26 mouse cellular contexts compared by ENCODE assay signal in the genomic region with DNA sequence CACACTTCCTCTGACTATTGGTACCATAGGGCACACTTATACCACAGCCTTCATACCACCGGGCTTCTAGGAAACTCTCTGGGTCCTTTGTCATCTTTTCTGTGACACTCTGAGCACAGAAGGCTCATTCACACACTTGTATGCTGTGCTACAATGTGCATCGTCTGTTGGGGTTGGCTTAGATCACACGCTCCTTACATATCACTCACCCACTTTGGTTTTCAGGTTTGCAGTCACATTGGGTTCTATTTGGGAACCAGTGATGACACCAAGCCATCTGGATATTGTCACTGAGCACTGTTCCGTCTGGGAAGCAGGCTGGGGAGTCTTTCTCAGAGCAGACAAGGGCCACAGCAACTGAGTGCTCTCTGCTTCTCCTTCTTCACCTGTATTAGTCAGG.
A peak's percentile ranks its signal among the peaks of the same experiment; 100 is the strongest.
DNase-seq lines count a peak whose midpoint lies in the region; ATAC-seq and TF ChIP-seq lines count a peak whose summit lies in the region.
"Had no signal": no experiment of that assay in that cellular context is flagged by ENCODE, and none has a peak within 500 bp of the region (broad histone marks: within the 10 kb centered on the region; RNA-seq: fewer than 3 reads in every experiment).

No protein-coding gene starts in this region.

- TF ChIP-seq CTCF in forebrain, postnatal 0 days (IDR thresholded peaks at IDR 0.05; ENCODE audit: low read depth): no peak

- no peak overlapping the region for H3K27ac ChIP-seq in forebrain, postnatal 0 days (ENCODE audit: low read depth, low read length)
- H3K27ac ChIP-seq in forebrain, embryonic 14.5 days (ENCODE audit: low read depth, low read length): no peak overlapping the region
- H3K27ac ChIP-seq: embryonic facial prominence, embryonic 10.5 days; embryonic facial prominence, embryonic 12.5 days; forebrain, embryonic 13.5 days had no signal

- H3K9me3 ChIP-seq in forebrain, postnatal 0 days (ENCODE audit: low read length): no peaks in the 10 kb centered on the region
- H3K9me3 ChIP-seq in forebrain, embryonic 14.5 days (replicated peaks; ENCODE audit: control insufficient read depth, low read length): no peaks in the 10 kb centered on the region
- peaks cover 4% of the 10 kb centered on the region; the same call in 1 of the 2 replicates for H3K9me3 ChIP-seq in megakaryocyte, embryonic 14.5 days
- H3K9me3 ChIP-seq: embryonic facial prominence, embryonic 10.5 days; embryonic facial prominence, embryonic 12.5 days had no signal

- DNase-seq in forebrain, postnatal 0 days: no peak
- DNase-seq in forebrain, embryonic 14.5 days (ENCODE audit: low spot score): no peak
- peak; percentile 5 to 41 for DNase-seq in frontal cortex, adult 2 months (ENCODE audit: extremely low spot score in 1 of 2, low spot score in 1 of 2)
- DNase-seq in frontal cortex, postnatal 10 days (ENCODE audit: low spot score in 2 of 2): no peak
- peak; percentile 66 for DNase-seq in brain, adult 2 months (ENCODE audit: low read depth, low spot score)
- DNase-seq in cerebellum, adult 9-11 months: no peak
- DNase-seq: adrenal gland, adult 8-10 months; adrenal gland, postnatal 14 days; adrenal gland, postnatal 36 days; B cell, adult 2 months; cerebellum, adult 11 months; cerebellum, adult 18-20 months; cerebellum, adult 8-10 months; cerebellum, postnatal 10 days; cerebellum, postnatal 25 days had no signal

- no peak overlapping the region for H3K4me3 ChIP-seq in forebrain, postnatal 0 days (ENCODE audit: low read depth, low read length)
- H3K4me3 ChIP-seq in forebrain, embryonic 14.5 days (ENCODE audit: low read depth, low read length): no peak overlapping the region
- peak overlapping the region; percentile 21 for H3K4me3 ChIP-seq in megakaryocyte, embryonic 14.5 days (replicated peaks)
- H3K4me3 ChIP-seq: embryonic facial prominence, embryonic 10.5 days; embryonic facial prominence, embryonic 12.5 days; forebrain, embryonic 13.5 days had no signal

- 0 out of 2 replicates have a peak, but pooled peaks have one; percentile 16 for ATAC-seq in forebrain, postnatal 0 days
- no peak for ATAC-seq in forebrain, embryonic 14.5 days
- no peak for ATAC-seq in megakaryocyte, adult 5-6 weeks (ENCODE audit: poor library complexity, severe bottlenecking)
- ATAC-seq: activated CD4-positive, CD25-positive, alpha-beta regulatory T cell, adult 4 months; CD4-positive, CD25-positive, alpha-beta regulatory T cell, adult 4 months; forebrain, embryonic 13.5 days; forebrain, embryonic 16.5 days; Patski had no signal

- no peaks in the 10 kb centered on the region for H3K36me3 ChIP-seq in forebrain, postnatal 0 days (ENCODE audit: insufficient read depth)
- no peaks in the 10 kb centered on the region for H3K36me3 ChIP-seq in forebrain, embryonic 14.5 days (ENCODE audit: control insufficient read depth, insufficient read depth, low read length)
- H3K36me3 ChIP-seq in megakaryocyte, embryonic 14.5 days (replicated peaks; ENCODE audit: low read length): peaks cover 24% of the 10 kb centered on the region
- H3K36me3 ChIP-seq: embryonic facial prominence, embryonic 10.5 days; embryonic facial prominence, embryonic 12.5 days; G1E had no signal

- H3K4me2 ChIP-seq in forebrain, postnatal 0 days (ENCODE audit: low read depth): no peak overlapping the region
- no peak overlapping the region for H3K4me2 ChIP-seq in forebrain, embryonic 14.5 days (ENCODE audit: low read length)
- H3K4me2 ChIP-seq: embryonic facial prominence, embryonic 12.5 days; forebrain, embryonic 13.5 days had no signal

- H3K27me3 ChIP-seq in forebrain, postnatal 0 days (ENCODE audit: insufficient read depth, low read length): no peaks in the 10 kb centered on the region
- no peaks in the 10 kb centered on the region for H3K27me3 ChIP-seq in forebrain, embryonic 14.5 days (replicated peaks; ENCODE audit: control insufficient read depth, insufficient read depth, low read length)
- H3K27me3 ChIP-seq in megakaryocyte, embryonic 14.5 days (replicated peaks): no peaks in the 10 kb centered on the region
- H3K27me3 ChIP-seq: CH12.LX; embryonic facial prominence, embryonic 12.5 days; forebrain, embryonic 13.5 days had no signal

- H3K9ac ChIP-seq in forebrain, postnatal 0 days: no peak overlapping the region
- H3K9ac ChIP-seq in forebrain, embryonic 14.5 days (ENCODE audit: low read length): no peak overlapping the region
- H3K9ac ChIP-seq: embryonic facial prominence, embryonic 12.5 days; forebrain, embryonic 13.5 days had no signal

- 86% methylated on average over 4 of the region's 4 CpGs for WGBS in forebrain, postnatal 0 days
- 91% methylated on average over 4 of the region's 4 CpGs for WGBS in forebrain, embryonic 14.5 days

- H3K4me1 ChIP-seq in forebrain, postnatal 0 days (ENCODE audit: insufficient read depth): no peaks in the 10 kb centered on the region
- H3K4me1 ChIP-seq in forebrain, embryonic 14.5 days (ENCODE audit: control insufficient read depth, insufficient read depth, low read length): no peaks in the 10 kb centered on the region; the same call in 1 of the 2 replicates
- peaks cover 92% of the 10 kb centered on the region for H3K4me1 ChIP-seq in megakaryocyte, embryonic 14.5 days
- H3K4me1 ChIP-seq: embryonic facial prominence, embryonic 12.5 days had no signal

Comparison
In these comparisons a context has a peak if more than half of its experiments do, and no peak if none do; other contexts are left out.
1. DNase-seq: peak in frontal cortex, adult 2 months (2 of 2) and brain, adult 2 months (single experiment); none in forebrain, postnatal 0 days (single experiment), forebrain, embryonic 14.5 days (single experiment), frontal cortex, postnatal 10 days (0 of 2) and cerebellum, adult 9-11 months (single experiment).